Comparison of ENCODE assay signal across 8 mouse cellular contexts in genomic region chr7:28810107-28811066, GRCm38 (mm10). TPM values are rescaled to one million over a fixed set of nuclear protein-coding genes. Genes with fewer than 3 reads are reported as not detected.
DNase-seq lines count a peak whose midpoint lies in the region; ATAC-seq lines count a peak whose summit lies in the region.

No protein-coding gene starts in this region.

- peak; percentile 98 for DNase-seq in MN1 (ENCODE audit: low spot score)
- DNase-seq in cerebellum, adult 9-10 months = peak; percentile 100
- DNase-seq in hindbrain, embryonic 10.5 days (ENCODE audit: low spot score) = peak; percentile 98
- DNase-seq in layer of hippocampus, postnatal 10 days (ENCODE audit: low spot score in 2 of 2) = peak; percentile 99
- peak; percentile 99 for DNase-seq in lung, postnatal 10 days
- DNase-seq in ovary, postnatal 36 days (ENCODE audit: low spot score) = peak; percentile 98
- DNase-seq in thymus, postnatal 25 days = peak; percentile 100

- no peaks in the 10 kb centered on the region for H3K27me3 ChIP-seq in hindbrain, embryonic 10.5 days (ENCODE audit: insufficient read depth, poor library complexity, severe bottlenecking)

- H3K4me1 ChIP-seq in hindbrain, embryonic 10.5 days (replicated peaks) = peaks cover 63% of the 10 kb centered on the region

- WGBS in hindbrain, embryonic 10.5 days = under 1% methylated on average over 70 of the region's 70 CpGs

- peaks cover 40% of the 10 kb centered on the region for H3K36me3 ChIP-seq in hindbrain, embryonic 10.5 days

- peak overlapping the region; percentile 100 for H3K27ac ChIP-seq in hindbrain, embryonic 10.5 days

- peak overlapping the region; percentile 87 for H3K4me3 ChIP-seq in hindbrain, embryonic 10.5 days

- peak; percentile 76 for ATAC-seq in frontal cortex, adult (ENCODE audit: low TSS enrichment)

- H3K9me3 ChIP-seq in hindbrain, embryonic 10.5 days = no peaks in the 10 kb centered on the region

RNA-seq across cellular contexts. Expression of gene Hnrnpl, which starts 2.0 kb away (rescaled TPM):
- 312 TPM in 2 replicates for polyA plus RNA-seq in hindbrain, embryonic 10.5 days (2016; fragmentation: Nextera tagmentation; extraction: Ambion mirVana)
- total RNA-seq in layer of hippocampus, postnatal 10 days (2021) = 100 to 1,000 TPM; 441 to 521 TPM

RNA-seq across cellular contexts. Expression of gene Ech1, which starts 14.6 kb away (rescaled TPM):
- polyA plus RNA-seq in hindbrain, embryonic 10.5 days (2016; fragmentation: Nextera tagmentation; extraction: Ambion mirVana) = 87.9 and 93.3 TPM in 2 replicates
- 10 to 100 TPM; 49.1 to 50.8 TPM for total RNA-seq in layer of hippocampus, postnatal 10 days (2021)

RNA-seq across cellular contexts. Expression of gene Rinl, which starts 21.6 kb away (rescaled TPM):
- 4.0 TPM in 2 replicates for polyA plus RNA-seq in hindbrain, embryonic 10.5 days (2016; fragmentation: Nextera tagmentation; extraction: Ambion mirVana)
- 1 to 10 TPM; 1.5 to 2.0 TPM for total RNA-seq in layer of hippocampus, postnatal 10 days (2021)

RNA-seq across cellular contexts. Expression of gene Lgals4, which starts 23.3 kb away (rescaled TPM):
- polyA plus RNA-seq in hindbrain, embryonic 10.5 days (2016; fragmentation: Nextera tagmentation; extraction: Ambion mirVana) = 3.9 and 4.0 TPM in 2 replicates
- total RNA-seq in layer of hippocampus, postnatal 10 days (2021) = 1 to 10 TPM; 2.1 to 2.7 TPM

RNA-seq across cellular contexts. Expression of gene Nfkbib, which starts 43.1 kb away (rescaled TPM):
- polyA plus RNA-seq in hindbrain, embryonic 10.5 days (2016; fragmentation: Nextera tagmentation; extraction: Ambion mirVana) = 56.0 and 61.1 TPM in 2 replicates
- 10 to 100 TPM; 32.2 to 35.8 TPM for total RNA-seq in layer of hippocampus, postnatal 10 days (2021)

Comparison
In these comparisons a context has a peak if more than half of its experiments do, and no peak if none do; other contexts are left out.
1. Peak in every context shown above with its lines: DNase-seq, ATAC-seq, H3K4me3 ChIP-seq and H3K27ac ChIP-seq.